Mouse (Mus musculus) liver, embryonic 11.5 days (tissue): ENCODE results near the gene Egf. TPM values are rescaled to one million over a fixed set of nuclear protein-coding genes. Genes with fewer than 3 reads are reported as not detected.

ENCODE experiments used
- ATAC-seq: fragments of 200-750 bp; cut with Nextera tagmentation; replicated peaks from 2 replicates; pipeline ENCODE4 v1.8.0; 2017; ENCODE audit warnings: moderate number of reproducible peaks, mild to moderate bottlenecking, moderate TSS enrichment, moderate library complexity; ENCODE audit not compliant: low FRiP score
- DNase-seq: peaks from one replicate; pipeline ENCODE4 v3.0.0-alpha.2; 2017; ENCODE audit warnings: low spot score
- H3K27ac ChIP-seq: fragments of 300-500 bp; sonication (generic); 2 replicates; pipeline ENCODE4 v1.5.1; 2014; ENCODE audit warnings: mild to moderate bottlenecking, low read depth, low read length, control low read depth
- H3K27me3 ChIP-seq: fragments of 300-500 bp; sonication (generic); replicated peaks from 2 replicates; pipeline ENCODE4 v1.6.1; 2014; ENCODE audit warnings: low read length, mixed read lengths; ENCODE audit not compliant: control insufficient read depth, insufficient read depth
- H3K36me3 ChIP-seq: fragments of 300-500 bp; sonication (generic); 2 replicates; pipeline ENCODE4 v1.6.1; 2014; ENCODE audit warnings: mild to moderate bottlenecking, low read length, moderate library complexity, mixed read lengths; ENCODE audit not compliant: control insufficient read depth, insufficient read depth
- H3K4me1 ChIP-seq: fragments of 300-500 bp; sonication (generic); replicated peaks from 2 replicates; pipeline ENCODE4 v1.6.1; 2014; ENCODE audit warnings: low read length, mixed read lengths; ENCODE audit not compliant: control insufficient read depth, insufficient read depth
- H3K4me2 ChIP-seq: fragments of 300-500 bp; sonication (generic); 2 replicates; pipeline ENCODE4 v1.6.1; 2014; ENCODE audit warnings: mild to moderate bottlenecking, control low read depth, moderate library complexity
- H3K4me3 ChIP-seq: fragments of 300-500 bp; sonication (generic); 2 replicates; pipeline ENCODE4 v1.5.1; 2014; ENCODE audit warnings: low read depth, low read length, control low read depth
- H3K9ac ChIP-seq: fragments of 300-500 bp; sonication (generic); 2 replicates; pipeline ENCODE4 v1.6.1; 2014; ENCODE audit warnings: low read depth, low read length, control low read depth
- H3K9me3 ChIP-seq: fragments of 300-500 bp; sonication (generic); 2 replicates; pipeline ENCODE4 v1.6.1; 2016; ENCODE audit warnings: low read length, inconsistent platforms, mixed read lengths; ENCODE audit not compliant: control insufficient read depth
- WGBS: fragments of 180-500 bp; shearing (Covaris S2); extraction: QIAGEN DNeasy Blood & Tissue Kit; methylation state at CpG from one replicate; pipeline ENCODE4 v1.1.7; 2014; 5-methylcytosine and 5-hydroxymethylcytosine counted together
- polyA plus RNA-seq: library from polyadenylated mRNA; unstranded; fragments of >200 nt; fragmentation: Nextera tagmentation; extraction: Ambion mirVana; gene quantifications from 2 replicates; pipeline ENCODE4 v1.2.1, GENCODE M21; 2014

Gene Egf
- polyA plus RNA-seq, 1 experiment from 2014 or later: 1.4 TPM

- Histone ChIP-seq H3K4me2 (no peak overlapping the region), H3K27ac (no peak overlapping the region), H3K4me3 (no peak overlapping the region), H3K27me3 (no peaks in the 10 kb centered on the region), H3K9me3 (no peaks in the 10 kb centered on the region; the same call in 1 of the 2 replicates), H3K36me3 (no peaks in the 10 kb centered on the region), H3K4me1 (no peaks in the 10 kb centered on the region), H3K9ac (no peak overlapping the region)
- DNase-seq (no peak), ATAC-seq (no peak)
- WGBS: 86% methylated on average over 8 of the region's 8 CpGs
Observed at GRCm38 (mm10) chr3:129651765-129652164, 103.4 kb downstream of the Egf start.

GRCm38 (mm10) chr3:129650931-129651330 is 104.2 kb downstream of the Egf start:
- WGBS: 45% methylated on average over 1 of the region's 1 CpGs
- Histone ChIP-seq H3K4me1 (no peaks in the 10 kb centered on the region), H3K4me2 (no peak overlapping the region), H3K27ac (no peak overlapping the region), H3K36me3 (no peaks in the 10 kb centered on the region), H3K9me3 (no peaks in the 10 kb centered on the region; the same call in 1 of the 2 replicates), H3K4me3 (no peak overlapping the region), H3K9ac (no peak overlapping the region), H3K27me3 (no peaks in the 10 kb centered on the region)
- DNase-seq (no peak), ATAC-seq (no peak)

- H3K36me3 ChIP-seq: no peaks in the 10 kb centered on the region
- H3K4me2 ChIP-seq: no peak overlapping the region
- no peak for DNase-seq
- no peaks in the 10 kb centered on the region for H3K4me1 ChIP-seq
- no peaks in the 10 kb centered on the region; the same call in 1 of the 2 replicates for H3K9me3 ChIP-seq
- no peak overlapping the region for H3K27ac ChIP-seq
- no peak overlapping the region for H3K4me3 ChIP-seq
- no peak overlapping the region for H3K9ac ChIP-seq
- ATAC-seq: no peak
- no peaks in the 10 kb centered on the region for H3K27me3 ChIP-seq
Observed at GRCm38 (mm10) chr3:129650293-129650612, 104.9 kb downstream of the Egf start.

GRCm38 (mm10) chr3:129649586-129650292 is 105.4 kb downstream of the Egf start:
- Histone ChIP-seq H3K4me3 (no peak overlapping the region), H3K27ac (no peak overlapping the region), H3K4me1 (no peaks in the 10 kb centered on the region), H3K9me3 (no peaks in the 10 kb centered on the region; the same call in 1 of the 2 replicates), H3K27me3 (no peaks in the 10 kb centered on the region), H3K9ac (no peak overlapping the region), H3K36me3 (no peaks in the 10 kb centered on the region), H3K4me2 (no peak overlapping the region)
- ATAC-seq (no peak), DNase-seq (no peak)
- 78% methylated on average over 8 of the region's 8 CpGs for WGBS

GRCm38 (mm10) chr3:129648598-129648997 is 106.5 kb downstream of the Egf start:
- H3K27me3 ChIP-seq: no peaks in the 10 kb centered on the region
- H3K4me1 ChIP-seq: no peaks in the 10 kb centered on the region
- H3K27ac ChIP-seq: no peak overlapping the region
- H3K9ac ChIP-seq: no peak overlapping the region
- H3K4me3 ChIP-seq: no peak overlapping the region
- WGBS: 76% methylated on average over 5 of the region's 5 CpGs
- no peak overlapping the region for H3K4me2 ChIP-seq
- no peak for DNase-seq
- H3K9me3 ChIP-seq: no peaks in the 10 kb centered on the region
- no peak for ATAC-seq
- no peaks in the 10 kb centered on the region for H3K36me3 ChIP-seq

- Histone ChIP-seq H3K4me2 (no peak overlapping the region), H3K27ac (no peak overlapping the region), H3K36me3 (no peaks in the 10 kb centered on the region), H3K4me3 (no peak overlapping the region), H3K9ac (no peak overlapping the region), H3K4me1 (no peaks in the 10 kb centered on the region), H3K9me3 (no peaks in the 10 kb centered on the region), H3K27me3 (no peaks in the 10 kb centered on the region)
- ATAC-seq (no peak), DNase-seq (no peak)
- WGBS: 92% methylated on average over 10 of the region's 10 CpGs
Observed at GRCm38 (mm10) chr3:129647312-129647711, 107.8 kb downstream of the Egf start.

- no peaks in the 10 kb centered on the region for H3K36me3 ChIP-seq
- DNase-seq: no peak
- 85% methylated on average over 5 of the region's 5 CpGs for WGBS
- no peak overlapping the region for H3K9ac ChIP-seq
- no peak overlapping the region for H3K4me3 ChIP-seq
- H3K27me3 ChIP-seq: no peaks in the 10 kb centered on the region
- no peak for ATAC-seq
- H3K27ac ChIP-seq: no peak overlapping the region
- no peak overlapping the region for H3K4me2 ChIP-seq
- no peaks in the 10 kb centered on the region for H3K4me1 ChIP-seq
- H3K9me3 ChIP-seq: no peaks in the 10 kb centered on the region
Observed at GRCm38 (mm10) chr3:129646781-129647180, 108.3 kb downstream of the Egf start.

- Histone ChIP-seq H3K9ac (no peak overlapping the region), H3K4me1 (no peaks in the 10 kb centered on the region), H3K9me3 (no peaks in the 10 kb centered on the region), H3K27ac (no peak overlapping the region), H3K4me2 (no peak overlapping the region), H3K4me3 (no peak overlapping the region), H3K36me3 (no peaks in the 10 kb centered on the region), H3K27me3 (no peaks in the 10 kb centered on the region)
- DNase-seq (no peak), ATAC-seq (no peak)
- WGBS: 63% methylated on average over 3 of the region's 3 CpGs
Observed at GRCm38 (mm10) chr3:129645409-129645808, 109.7 kb downstream of the Egf start.

GRCm38 (mm10) chr3:129641621-129642020 is 113.5 kb downstream of the Egf start:
- no peak overlapping the region for H3K4me2 ChIP-seq
- DNase-seq (no peak), ATAC-seq (no peak)
- no peaks in the 10 kb centered on the region for H3K27me3 ChIP-seq
- H3K4me1 ChIP-seq: no peaks in the 10 kb centered on the region
- no peaks in the 10 kb centered on the region for H3K9me3 ChIP-seq
- no peak overlapping the region for H3K4me3 ChIP-seq
- no peaks in the 10 kb centered on the region for H3K36me3 ChIP-seq
- no peak overlapping the region for H3K27ac ChIP-seq
- H3K9ac ChIP-seq: no peak overlapping the region
- WGBS: 87% methylated on average over 7 of the region's 7 CpGs
